12 mouse cellular contexts compared by ENCODE assay signal in genomic region chr19:45174803-45175202, GRCm38 (mm10). TPM values are rescaled to one million over a fixed set of nuclear protein-coding genes. Genes with fewer than 3 reads are reported as not detected.
A peak's percentile ranks its signal among the peaks of the same experiment; 100 is the strongest.
DNase-seq lines count a peak whose midpoint lies in the region; ATAC-seq and TF ChIP-seq lines count a peak whose summit lies in the region.
"Had no signal": no experiment of that assay in that cellular context is flagged by ENCODE, and none has a peak within 500 bp of the region (broad histone marks: within the 10 kb centered on the region; RNA-seq: fewer than 3 reads in every experiment).

No protein-coding gene starts in this region.

- no peak overlapping the region for H3K4me3 ChIP-seq in heart, adult 2 months
- no peak overlapping the region for H3K4me3 ChIP-seq in limb, embryonic 11.5 days (ENCODE audit: low read depth, low read length)
- H3K4me3 ChIP-seq: midbrain, embryonic 15.5 days; stomach, embryonic 15.5 days had no signal

- H3K4me1 ChIP-seq in heart, adult 2 months (ENCODE audit: control insufficient read depth, insufficient read depth, low read length): peaks cover 3% of the 10 kb centered on the region; the same call in 1 of the 2 replicates
- no peaks in the 10 kb centered on the region for H3K4me1 ChIP-seq in limb, embryonic 11.5 days (ENCODE audit: control insufficient read depth, insufficient read depth, low read length)
- H3K4me1 ChIP-seq: stomach, embryonic 15.5 days had no signal

- WGBS in heart, adult 2 months: 66% methylated on average over 7 of the region's 7 CpGs
- WGBS in limb, embryonic 11.5 days: 57% methylated on average over 7 of the region's 7 CpGs

- intact Hi-C loops in heart, adult 2 months (cut with DNase I): loop anchor here (5.0 kb wide), 1 partner anchor 372 kb away; no protein-coding TSS in a partner anchor
- intact Hi-C loops in heart, postnatal 25 days (cut with DNase I): loop anchor here (5.0 kb wide), 1 partner anchor 372 kb away; no protein-coding TSS in a partner anchor
- intact Hi-C loops in heart, postnatal 14 days (cut with DNase I): loop anchor here (5.0 kb wide), 1 partner anchor 372 kb away; no protein-coding TSS in a partner anchor

- TF ChIP-seq POLR2A in heart, adult 2 months (IDR thresholded peaks at IDR 0.05; ENCODE audit: insufficient read depth, low read depth, low read length): no peak

- H3K79me2 ChIP-seq in heart, adult 2 months (replicated peaks; ENCODE audit: control insufficient read depth, insufficient read depth, low read length): no peaks in the 10 kb centered on the region

- no peaks in the 10 kb centered on the region for H3K36me3 ChIP-seq in heart, adult 2 months (ENCODE audit: control insufficient read depth, insufficient read depth, low read length)
- no peaks in the 10 kb centered on the region for H3K36me3 ChIP-seq in limb, embryonic 11.5 days (ENCODE audit: control insufficient read depth, insufficient read depth, low read length)
- H3K36me3 ChIP-seq: midbrain, embryonic 15.5 days; stomach, embryonic 15.5 days had no signal

- no peak for TF ChIP-seq EP300 in heart, adult 2 months (IDR thresholded peaks at IDR 0.05; ENCODE audit: insufficient read depth, low read depth, low read length)

- no peaks in the 10 kb centered on the region for H3K9me3 ChIP-seq in limb, embryonic 11.5 days (ENCODE audit: control insufficient read depth, low read length)
- H3K9me3 ChIP-seq: midbrain, embryonic 15.5 days; stomach, embryonic 15.5 days had no signal

- no peak overlapping the region for H3K27ac ChIP-seq in heart, adult 2 months
- H3K27ac ChIP-seq in limb, embryonic 11.5 days (replicated peaks; ENCODE audit: low read depth, low read length): no peak overlapping the region
- H3K27ac ChIP-seq: midbrain, embryonic 15.5 days; stomach, embryonic 15.5 days had no signal

- H3K4me2 ChIP-seq in limb, embryonic 11.5 days (ENCODE audit: low read depth, severe bottlenecking): no peak overlapping the region
- H3K4me2 ChIP-seq: midbrain, embryonic 15.5 days; stomach, embryonic 15.5 days had no signal

- H3K27me3 ChIP-seq in heart, adult 2 months (ENCODE audit: control insufficient read depth, insufficient read depth, low read length): no peaks in the 10 kb centered on the region
- no peaks in the 10 kb centered on the region for H3K27me3 ChIP-seq in limb, embryonic 11.5 days (ENCODE audit: control insufficient read depth, insufficient read depth, low read length)

- ATAC-seq in limb, embryonic 11.5 days (ENCODE audit: insufficient number of reproducible peaks, low FRiP score, low TSS enrichment, low read depth): no peak
- no peak for ATAC-seq in megakaryocyte, adult 5-6 weeks (ENCODE audit: poor library complexity, severe bottlenecking)
- ATAC-seq: midbrain, embryonic 15.5 days had no signal

- peak; percentile 98; the same call in 1 of the 2 replicates for TF ChIP-seq CTCF in heart, adult 2 months (IDR thresholded peaks at IDR 0.05)

- H3K9ac ChIP-seq in heart, adult 2 months (ENCODE audit: low read depth, low read length): no peak overlapping the region
- no peak overlapping the region for H3K9ac ChIP-seq in limb, embryonic 11.5 days (ENCODE audit: low read length)
- H3K9ac ChIP-seq: midbrain, embryonic 15.5 days; stomach, embryonic 15.5 days had no signal

- peak in 1 of 2 experiments; percentile 34 for DNase-seq in heart, adult 2 months
- DNase-seq in heart, postnatal 25 days (ENCODE audit: low spot score): no peak
- DNase-seq in 3T3-L1 (ENCODE audit: low read depth, low spot score): peak; percentile 31
- DNase-seq in MEL-GATA-1-ER (ENCODE audit: extremely low read depth, low read depth): peak; percentile 46
- peak; percentile 59 for DNase-seq in limb, embryonic 11.5 days (ENCODE audit: low spot score)
- DNase-seq in frontal cortex, postnatal 36 days (ENCODE audit: low spot score in 2 of 2): no peak
- no peak for DNase-seq in heart, postnatal 14 days
- DNase-seq: adrenal gland, adult 8-10 months had no signal

RNA-seq across cellular contexts. Expression of gene Tlx1, which starts 24.3 kb away (rescaled TPM):
- under 1 TPM; 0.10 to 0.11 TPM for total RNA-seq in heart, adult 2 months (2021)
- 0.09 and 0.20 TPM in 2 replicates for polyA plus RNA-seq in heart, adult 2 months (2012; rRNA removed)
- not detected for total RNA-seq in heart, postnatal 25 days (2021)
- 0.13 and 0.17 TPM in 2 replicates for polyA plus RNA-seq in limb, embryonic 11.5 days (2014; fragmentation: Nextera tagmentation; extraction: Ambion mirVana)
- total RNA-seq in megakaryocyte, adult 5-6 weeks (2015): not detected in 2 replicates
- not detected in 2 replicates for total RNA-seq in megakaryocyte, adult 5-6 weeks (2017)
- total RNA-seq in heart, postnatal 14 days (2021): under 1 TPM; 0.22 to 0.27 TPM
- total RNA-seq: adrenal gland, adult 8-10 months had no signal
- polyA plus RNA-seq: large intestine, adult 2 months; midbrain, embryonic 15.5 days had no signal

Comparison
In these comparisons a context has a peak if more than half of its experiments do, and no peak if none do; other contexts are left out.
1. DNase-seq: peak in 3T3-L1 (single experiment), MEL-GATA-1-ER (single experiment) and limb, embryonic 11.5 days (single experiment); none in heart, postnatal 25 days (single experiment), frontal cortex, postnatal 36 days (0 of 2) and heart, postnatal 14 days (0 of 2).